Mouse (Mus musculus) MEL (cell line): ENCODE results near the gene Lcp1.

Experiments
- CTCF ChIP-seq, 3 experiments: IDR thresholded peaks in 2 of 3; conservative IDR thresholded peaks in 1 of 3; 2 replicates each; pipeline ENCODE4 v1.5.1; 2011 to 2012; ENCODE audit warnings: low read length in 3 of 3, low read depth in 2 of 3, mild to moderate bottlenecking in 2 of 3, improper control_type of control experiment in 1 of 3, inconsistent platforms in 1 of 3, mixed read lengths in 1 of 3, moderate library complexity in 1 of 3; ENCODE audit not compliant: control insufficient read depth in 1 of 3, insufficient read depth in 1 of 3, poor library complexity in 1 of 3, severe bottlenecking in 1 of 3
- GABPA ChIP-seq: IDR thresholded peaks from 2 replicates; pipeline ENCODE4 v1.6.1; 2012; ENCODE audit warnings: low read depth, mild to moderate bottlenecking, inconsistent platforms, low read length, improper control_type of control experiment, moderate library complexity
- GATA1 ChIP-seq: IDR thresholded peaks from 2 replicates; pipeline ENCODE4 v1.6.1; 2011; ENCODE audit warnings: low read depth, low read length, improper control_type of control experiment
- HCFC1 ChIP-seq: IDR thresholded peaks from 2 replicates; pipeline ENCODE4 v1.6.1; 2012; ENCODE audit warnings: low read depth, mild to moderate bottlenecking, inconsistent platforms, low read length, improper control_type of control experiment, moderate library complexity
- KAT2A ChIP-seq: conservative IDR thresholded peaks from 2 replicates; pipeline ENCODE4 v1.6.1; 2012; ENCODE audit warnings: low read depth, low read length, improper control_type of control experiment, inconsistent platforms
- MEF2A ChIP-seq: IDR thresholded peaks from 2 replicates; pipeline ENCODE4 v1.6.1; 2014; ENCODE audit warnings: low read depth, mild to moderate bottlenecking, inconsistent platforms, low read length, improper control_type of control experiment; ENCODE audit not compliant: poor library complexity, insufficient replicate concordance, severe bottlenecking; ENCODE audit errors: extremely low read depth
- POLR2A ChIP-seq, 2 experiments: IDR thresholded peaks; 2 replicates each; pipeline ENCODE4 v1.6.1; 2011 to 2012; ENCODE audit warnings: low read length in 2 of 2, mild to moderate bottlenecking in 2 of 2, control low read depth in 1 of 2, improper control_type of control experiment in 1 of 2, low read depth in 1 of 2, moderate library complexity in 1 of 2; ENCODE audit not compliant: control insufficient read depth in 1 of 2, insufficient read depth in 1 of 2, poor library complexity in 1 of 2
- SMC3 ChIP-seq: IDR thresholded peaks from 2 replicates; pipeline ENCODE4 v1.6.1; 2011; ENCODE audit warnings: low read depth, low read length, improper control_type of control experiment
- USF1 ChIP-seq: IDR thresholded peaks from 2 replicates; pipeline ENCODE4 v1.6.1; 2014; ENCODE audit warnings: low read depth, mild to moderate bottlenecking, inconsistent platforms, low read length, improper control_type of control experiment, moderate library complexity
- ZC3H11A ChIP-seq: IDR thresholded peaks from 2 replicates; pipeline ENCODE4 v1.6.1; 2012; ENCODE audit warnings: low read depth, mild to moderate bottlenecking, inconsistent platforms, low read length, improper control_type of control experiment
- ZKSCAN1 ChIP-seq: IDR thresholded peaks from 2 replicates; pipeline ENCODE4 v1.6.1; 2012; ENCODE audit warnings: low read depth, mild to moderate bottlenecking, inconsistent platforms, low read length, improper control_type of control experiment, moderate library complexity

- TF ChIP-seq HCFC1 (no peak), POLR2A (IDR thresholded peaks at IDR 0.05; ENCODE audit: control insufficient read depth in 1 of 2, insufficient read depth in 1 of 2, low read depth in 1 of 2, low read length in 2 of 2, poor library complexity in 1 of 2) (no peak), MEF2A (no peak), CTCF (IDR thresholded peaks at IDR 0.05 in 2 of 3, conservative IDR thresholded peaks at IDR 0.05 in 1 of 3; ENCODE audit: control insufficient read depth in 1 of 3, insufficient read depth in 1 of 3, low read depth in 2 of 3, low read length in 3 of 3, poor library complexity in 1 of 3, severe bottlenecking in 1 of 3) (no peak), SMC3 (no peak), ZC3H11A (no peak), GATA1 (no peak), KAT2A (no peak), ZKSCAN1 (no peak), USF1 (no peak), GABPA (no peak)
Observed at GRCm38 (mm10) chr14:75208572-75209151, 77.8 kb downstream of the Lcp1 start.
